Mouse (Mus musculus) testis, adult 2 months (tissue): ENCODE measurements around the gene Slain2. TPM values are rescaled to one million over a fixed set of nuclear protein-coding genes. Genes with fewer than 3 reads are reported as not detected.
A peak's percentile ranks its signal among the peaks of the same experiment; 100 is the strongest.

ENCODE experiments used
- H3K27ac ChIP-seq: fragments of 200-500 bp; 2 replicates; pipeline ENCODE4 v1.5.1; 2012; ENCODE audit warnings: low read depth, low read length; ENCODE audit not compliant: control insufficient read depth, insufficient read depth
- H3K27me3 ChIP-seq: fragments of 200-500 bp; 2 replicates; pipeline ENCODE4 v1.6.1; 2012; ENCODE audit warnings: mild to moderate bottlenecking, low read length, moderate library complexity; ENCODE audit not compliant: control insufficient read depth, insufficient read depth
- H3K36me3 ChIP-seq: fragments of 200-500 bp; 2 replicates; pipeline ENCODE4 v1.6.1; 2012; ENCODE audit warnings: mild to moderate bottlenecking, low read length; ENCODE audit not compliant: control insufficient read depth, insufficient read depth
- H3K4me1 ChIP-seq: fragments of 200-500 bp; 2 replicates; pipeline ENCODE4 v1.6.1; 2012; ENCODE audit warnings: low read length; ENCODE audit not compliant: control insufficient read depth, insufficient read depth
- H3K4me3 ChIP-seq: fragments of 200-500 bp; 2 replicates; pipeline ENCODE4 v1.5.1; 2012; ENCODE audit warnings: low read depth, mild to moderate bottlenecking, low read length, moderate library complexity, mixed read lengths; ENCODE audit not compliant: control insufficient read depth
- CTCF ChIP-seq: fragments of 200-500 bp; IDR thresholded peaks from 2 replicates; pipeline ENCODE4 v1.5.1; 2012; ENCODE audit warnings: low read depth, mild to moderate bottlenecking, inconsistent platforms, low read length, moderate library complexity; ENCODE audit not compliant: control insufficient read depth, insufficient read depth, insufficient replicate concordance
- POLR2A ChIP-seq: fragments of 200-500 bp; IDR thresholded peaks from 2 replicates; pipeline ENCODE4 v1.6.1; 2012; ENCODE audit warnings: low read depth, mild to moderate bottlenecking, inconsistent platforms, low read length, moderate library complexity; ENCODE audit not compliant: control insufficient read depth
- polyA plus RNA-seq: library from polyadenylated mRNA; depleted of rRNA; stranded (reverse); fragments of >200 nt; gene quantifications from 2 replicates; pipeline ENCODE4 v1.2.3, GENCODE M21; 2012

Slain2 gene
- polyA plus RNA-seq, 1 experiment, result 180 TPM

GRCm38 (mm10) chr5:72871114-72871513, 43.0 kb upstream of the Slain2 start:
- Histone ChIP-seq H3K36me3 (no peaks in the 10 kb centered on the region), H3K27me3 (no peaks in the 10 kb centered on the region)
- peak; percentile 85 for TF ChIP-seq CTCF
- TF ChIP-seq POLR2A, result no peak

DNA sequence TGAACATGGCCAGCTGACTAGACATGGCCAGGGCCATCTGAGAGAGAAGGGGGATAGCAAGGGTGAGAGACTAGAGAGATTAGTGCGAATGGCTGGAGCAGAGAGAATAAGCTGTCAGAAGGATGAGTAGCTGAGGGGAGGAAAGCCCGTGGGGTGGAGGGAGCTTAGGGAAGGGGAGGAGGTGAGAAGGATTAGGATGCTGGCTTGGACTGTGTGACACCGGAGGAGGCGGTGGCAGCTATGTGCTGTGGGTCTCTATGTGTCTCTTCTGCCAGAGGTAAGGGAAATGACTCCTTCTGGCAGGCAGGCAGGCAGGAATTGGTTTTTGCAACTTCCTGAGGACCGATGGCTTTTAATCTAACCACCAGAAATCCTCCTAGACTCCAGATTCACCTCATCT, 34.4 kb upstream of the Slain2 start:
- no peaks in the 10 kb centered on the region for H3K36me3 ChIP-seq
- H3K27me3 ChIP-seq, result no peaks in the 10 kb centered on the region
- no peak for TF ChIP-seq POLR2A
- no peak for TF ChIP-seq CTCF
- H3K4me1 ChIP-seq, result peaks cover 4% of the 10 kb centered on the region; the same call in 1 of the 2 replicates
- no peak overlapping the region for H3K27ac ChIP-seq
- no peak overlapping the region for H3K4me3 ChIP-seq

More at GRCm38 (mm10) chr5:72871114-72871513, 43.0 kb upstream of the Slain2 start:
- Histone ChIP-seq H3K4me1 (peaks cover 12% of the 10 kb centered on the region), H3K4me3 (no peak overlapping the region), H3K27ac (no peak overlapping the region)

- no peak overlapping the region for H3K4me3 ChIP-seq
- H3K27ac ChIP-seq, result no peak overlapping the region
- H3K36me3 ChIP-seq, result no peaks in the 10 kb centered on the region
- no peaks in the 10 kb centered on the region for H3K27me3 ChIP-seq
- H3K4me1 ChIP-seq, result peaks cover 4% of the 10 kb centered on the region; the same call in 1 of the 2 replicates
- no peak for TF ChIP-seq POLR2A
- no peak for TF ChIP-seq CTCF
Observed at GRCm38 (mm10) chr5:72881748-72882411, 32.2 kb upstream of the Slain2 start.

DNA sequence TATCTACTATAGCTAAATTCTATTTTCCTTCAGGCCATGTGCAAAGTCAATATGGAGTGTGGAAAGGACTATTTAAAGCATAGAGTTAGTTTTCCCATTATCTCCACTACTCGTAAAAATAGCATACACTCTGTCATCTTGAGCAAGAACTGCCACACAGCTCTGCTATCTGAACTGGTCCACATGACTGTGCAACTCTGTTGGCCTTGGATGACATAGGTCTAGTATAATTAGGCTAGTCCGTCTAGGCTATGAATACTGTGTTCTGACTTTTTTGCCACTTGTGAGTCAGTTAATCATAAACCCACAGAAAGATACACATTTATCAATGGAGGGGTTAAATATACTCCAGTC, 31.7 kb upstream of the Slain2 start:
- H3K36me3 ChIP-seq, result no peaks in the 10 kb centered on the region

DNA sequence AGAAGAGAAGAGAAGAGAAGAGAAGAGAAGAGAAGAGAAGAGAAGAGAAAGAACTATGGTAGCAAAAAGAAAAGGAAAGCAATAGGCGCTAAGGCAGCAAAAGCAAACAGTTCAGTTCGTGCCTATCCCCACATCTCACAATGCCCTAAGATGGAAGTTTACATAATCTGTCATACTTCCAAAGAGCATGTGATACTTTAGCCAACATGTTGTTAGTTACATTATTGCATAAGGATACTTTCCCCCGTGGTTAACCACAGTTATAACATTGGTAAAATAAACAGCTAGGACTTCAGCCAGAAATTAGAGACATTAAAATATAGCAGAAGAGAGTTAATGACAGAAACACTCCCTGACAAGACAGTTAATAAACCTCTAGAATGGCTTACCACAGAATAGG, 30.4 kb upstream of the Slain2 start:
- no peaks in the 10 kb centered on the region for H3K36me3 ChIP-seq
- no peaks in the 10 kb centered on the region for H3K27me3 ChIP-seq
- peaks cover 4% of the 10 kb centered on the region; the same call in 1 of the 2 replicates for H3K4me1 ChIP-seq
- no peak overlapping the region for H3K27ac ChIP-seq
- H3K4me3 ChIP-seq, result no peak overlapping the region
- TF ChIP-seq POLR2A, result no peak
- TF ChIP-seq CTCF, result no peak

More for the DNA sequence above, 31.7 kb upstream of the Slain2 start:
- no peak overlapping the region for H3K27ac ChIP-seq
- no peaks in the 10 kb centered on the region for H3K27me3 ChIP-seq
- no peak overlapping the region for H3K4me3 ChIP-seq
- peaks cover 4% of the 10 kb centered on the region; the same call in 1 of the 2 replicates for H3K4me1 ChIP-seq
- TF ChIP-seq POLR2A (no peak), CTCF (no peak)

- TF ChIP-seq CTCF (no peak), POLR2A (no peak)
- no peak overlapping the region for H3K27ac ChIP-seq
- H3K36me3 ChIP-seq, result no peaks in the 10 kb centered on the region
- H3K27me3 ChIP-seq, result no peaks in the 10 kb centered on the region
- no peaks in the 10 kb centered on the region for H3K4me1 ChIP-seq
- no peak overlapping the region for H3K4me3 ChIP-seq
Observed at GRCm38 (mm10) chr5:72886458-72887222, 27.5 kb upstream of the Slain2 start.

DNA sequence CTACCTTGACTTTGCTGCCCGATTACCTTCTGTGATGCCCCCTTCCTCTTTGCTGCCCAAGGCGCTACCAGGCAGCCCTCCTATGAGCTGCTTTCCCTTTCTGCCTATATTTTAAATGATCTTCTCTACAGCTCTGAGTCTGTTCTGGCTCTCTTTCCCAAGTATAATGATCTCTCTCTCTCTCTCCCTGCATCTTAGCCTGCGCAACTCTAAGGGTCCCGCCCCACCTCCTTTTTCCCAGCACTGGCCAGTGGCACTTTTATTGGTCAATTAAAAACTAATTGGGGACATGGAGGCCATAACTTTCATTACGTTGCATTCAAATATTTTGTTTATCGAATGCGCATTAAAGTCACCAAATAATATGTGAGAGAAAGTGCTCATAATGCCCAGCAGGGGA, 25.8 kb upstream of the Slain2 start:
- TF ChIP-seq CTCF (no peak), POLR2A (no peak)
- Histone ChIP-seq H3K4me1 (no peaks in the 10 kb centered on the region), H3K36me3 (no peaks in the 10 kb centered on the region), H3K4me3 (no peak overlapping the region), H3K27me3 (no peaks in the 10 kb centered on the region), H3K27ac (no peak overlapping the region)
